Mouse (Mus musculus): ENCODE data around the gene Acta2.

DNA sequence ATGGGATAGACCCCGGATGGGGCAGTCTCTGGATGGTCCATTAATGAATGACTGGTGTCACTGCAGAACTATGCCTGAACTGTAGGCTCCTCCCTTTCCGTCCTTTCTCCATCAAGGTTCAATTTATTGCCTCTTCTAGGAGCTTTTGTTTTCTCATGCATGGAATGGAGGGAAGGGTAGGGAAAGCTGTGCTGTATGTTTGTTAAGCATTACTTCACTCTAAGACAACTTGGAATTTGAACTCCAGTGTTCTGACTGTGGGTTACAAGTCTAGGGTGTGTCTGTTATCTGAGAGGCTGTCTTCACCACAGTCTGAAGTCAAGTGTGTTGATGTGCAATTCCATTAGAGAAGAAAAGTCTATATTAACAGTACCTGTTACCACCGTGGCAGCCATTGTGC, 46.4 kb downstream of the Acta2 start:
- no peak for TF ChIP-seq CTCF (IDR thresholded peaks at IDR 0.05; ENCODE audit: insufficient read depth, low read depth, low read length)
- no peak for TF ChIP-seq POLR2A (IDR thresholded peaks at IDR 0.05; ENCODE audit: insufficient read depth, low read depth, low read length)

All from olfactory bulb, adult 2 months (tissue).